Mouse (Mus musculus): ENCODE results near the gene AL607142.1.

AL607142.1 gene

DNA sequence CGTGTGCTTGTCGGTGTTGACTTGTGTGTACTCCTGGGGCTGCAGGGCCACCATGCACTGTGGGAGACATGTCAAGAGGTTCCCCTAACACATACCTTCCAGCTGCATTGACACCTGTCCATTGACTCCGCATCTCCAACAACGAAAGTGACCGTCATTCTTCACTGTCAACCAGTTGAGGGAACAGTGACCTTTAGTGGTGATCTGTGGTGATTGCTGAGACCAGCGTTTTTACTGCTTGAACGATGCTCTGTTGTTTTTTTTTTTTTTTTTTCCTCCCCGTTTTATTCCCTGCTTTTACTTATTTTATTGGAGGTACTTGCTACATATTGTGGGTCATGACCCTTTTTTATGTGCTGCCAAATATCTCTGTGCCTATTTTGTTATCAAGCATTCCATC, 7.3 kb upstream of the AL607142.1 start:
- DNase-seq (ENCODE audit: extremely low spot score), result no peak

DNA sequence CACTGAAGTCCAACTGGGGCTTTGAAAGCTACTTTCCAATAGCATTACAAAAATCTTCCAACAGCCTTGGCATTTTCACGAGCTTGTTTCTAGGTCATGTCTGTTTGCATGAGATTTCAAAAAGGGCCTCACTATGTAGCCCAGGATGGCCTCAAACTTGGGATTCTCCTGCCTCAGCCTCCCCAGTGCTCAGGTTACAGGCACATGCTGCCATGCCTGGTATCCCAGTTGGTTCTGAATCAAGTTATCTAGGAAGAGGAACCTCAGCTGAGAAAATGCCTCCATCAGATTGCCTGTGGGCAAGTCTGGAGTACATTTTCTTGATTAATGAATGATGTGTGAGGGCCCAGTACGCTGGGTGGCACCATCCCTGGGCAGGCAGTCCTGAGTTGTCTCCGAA, 6.6 kb upstream of the AL607142.1 start:
- no peak for DNase-seq (ENCODE audit: extremely low spot score)

DNA sequence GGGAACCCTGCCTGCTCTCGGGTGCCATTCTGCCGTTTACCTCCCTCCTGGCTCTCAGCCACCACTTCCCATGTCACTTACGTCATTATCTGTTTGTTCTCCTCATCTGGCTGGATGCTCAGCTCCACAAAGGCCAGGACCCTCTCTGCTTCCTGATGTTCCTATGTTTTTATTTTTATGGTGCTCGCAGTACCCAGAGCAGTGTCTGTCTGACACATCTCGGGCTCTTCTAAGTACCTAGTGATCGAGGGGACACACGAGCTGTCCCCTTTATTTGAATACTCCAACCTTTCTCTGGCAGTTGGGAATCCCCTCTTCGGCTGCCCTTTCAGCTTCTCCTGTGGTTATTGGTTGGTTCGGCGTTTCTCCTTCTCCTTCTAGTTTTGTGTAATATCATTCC, 6.0 kb upstream of the AL607142.1 start:
- DNase-seq (ENCODE audit: extremely low spot score), result no peak

DNA sequence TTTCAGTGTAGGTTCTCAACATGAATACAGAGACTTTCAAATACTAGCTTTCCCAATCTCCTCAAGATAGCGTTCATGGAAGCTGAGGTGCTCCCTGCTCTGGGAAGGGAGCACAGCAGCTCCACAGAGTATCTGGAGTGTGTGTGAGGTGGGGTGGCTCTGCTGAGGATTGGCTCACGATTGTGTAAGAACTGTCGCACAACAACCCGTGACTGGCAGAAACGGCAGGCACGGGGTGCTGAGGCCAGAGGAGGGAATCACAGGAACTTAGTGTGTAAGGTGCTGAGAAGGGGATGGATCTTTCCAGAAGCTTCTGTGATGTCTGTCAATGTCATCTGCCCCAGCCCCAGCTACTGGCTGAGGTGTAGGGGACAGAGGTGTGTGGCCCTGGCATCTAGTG, 3.1 kb upstream of the AL607142.1 start:
- no peak for DNase-seq (ENCODE audit: extremely low spot score)

DNA sequence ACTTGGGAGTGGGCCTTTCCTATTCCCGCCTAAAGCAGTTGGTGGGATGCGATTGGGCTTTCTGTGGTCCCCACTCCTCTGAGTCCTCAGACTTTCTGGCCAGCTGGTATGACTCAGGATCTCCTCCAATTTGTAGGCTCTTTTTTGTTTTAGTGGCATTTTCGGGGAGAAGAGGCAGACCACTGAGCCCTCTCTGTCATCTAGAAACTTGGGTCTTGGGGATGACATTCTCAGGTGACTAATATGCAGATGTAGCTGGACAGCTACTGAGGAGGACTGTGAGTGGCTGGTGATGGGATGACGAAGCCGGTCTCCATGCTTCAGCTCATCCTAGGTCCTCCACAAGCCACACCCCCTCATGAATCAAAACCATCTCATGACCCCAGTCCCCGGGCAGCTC, 2.6 kb upstream of the AL607142.1 start:
- DNase-seq (ENCODE audit: extremely low spot score), result no peak

DNA sequence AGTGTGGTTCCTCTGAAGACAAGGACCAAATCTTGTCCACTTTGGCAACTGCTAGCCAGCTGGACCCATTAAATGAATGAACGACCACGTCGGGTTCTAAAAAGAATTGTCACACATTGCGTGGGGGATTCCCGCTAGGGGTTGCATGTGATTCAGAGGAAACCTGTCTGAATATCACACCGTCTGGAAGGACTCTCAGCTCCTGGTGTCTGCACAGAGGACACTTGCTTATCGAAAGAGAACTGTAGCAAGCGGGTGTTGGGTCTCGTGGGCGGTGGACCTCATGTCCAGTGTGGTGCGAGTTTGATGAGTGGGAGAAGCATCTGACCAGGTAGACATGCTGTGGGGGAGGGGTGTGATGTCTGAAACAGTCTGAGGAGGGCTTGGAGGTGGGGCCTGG, 2.0 kb upstream of the AL607142.1 start:
- no peak for DNase-seq (ENCODE audit: extremely low spot score)

DNA sequence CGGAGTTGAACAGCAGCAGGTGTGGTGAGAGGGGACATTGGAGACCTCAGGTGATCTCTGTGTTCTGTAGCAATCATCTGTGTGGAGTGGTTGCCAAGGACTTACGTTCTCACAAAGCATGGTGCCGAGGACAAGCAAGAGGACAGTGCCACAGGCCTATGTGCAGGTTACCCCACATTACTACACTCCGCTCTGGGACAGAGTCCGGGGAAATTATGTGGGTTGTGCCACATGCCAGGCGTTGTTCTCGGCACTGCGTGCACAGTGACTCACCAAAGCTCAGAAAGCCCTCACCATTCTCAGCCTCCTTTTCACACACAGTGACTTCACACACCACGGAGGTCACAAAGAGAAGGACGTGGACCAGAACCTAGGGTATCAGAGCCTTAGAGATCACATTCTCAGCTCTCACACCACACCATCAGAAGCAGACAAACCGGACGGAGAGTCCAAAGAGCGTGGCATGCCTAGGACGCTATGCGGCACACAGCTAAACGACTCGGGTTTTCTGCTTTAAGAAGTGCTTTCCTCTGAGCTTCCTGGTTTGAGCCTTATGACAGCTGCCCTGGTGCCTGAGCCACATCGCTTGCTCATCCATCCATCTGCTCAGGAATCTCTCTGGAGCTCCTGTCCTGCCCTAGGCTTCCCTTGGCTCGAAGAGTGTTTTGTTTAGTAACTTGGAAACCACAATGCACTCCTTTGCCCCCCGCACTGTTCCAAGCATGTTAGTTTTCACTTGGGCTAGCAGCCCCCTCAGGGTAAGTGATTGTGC, 1.3 kb upstream of the AL607142.1 start:
- no peak for DNase-seq (ENCODE audit: extremely low spot score)

DNA sequence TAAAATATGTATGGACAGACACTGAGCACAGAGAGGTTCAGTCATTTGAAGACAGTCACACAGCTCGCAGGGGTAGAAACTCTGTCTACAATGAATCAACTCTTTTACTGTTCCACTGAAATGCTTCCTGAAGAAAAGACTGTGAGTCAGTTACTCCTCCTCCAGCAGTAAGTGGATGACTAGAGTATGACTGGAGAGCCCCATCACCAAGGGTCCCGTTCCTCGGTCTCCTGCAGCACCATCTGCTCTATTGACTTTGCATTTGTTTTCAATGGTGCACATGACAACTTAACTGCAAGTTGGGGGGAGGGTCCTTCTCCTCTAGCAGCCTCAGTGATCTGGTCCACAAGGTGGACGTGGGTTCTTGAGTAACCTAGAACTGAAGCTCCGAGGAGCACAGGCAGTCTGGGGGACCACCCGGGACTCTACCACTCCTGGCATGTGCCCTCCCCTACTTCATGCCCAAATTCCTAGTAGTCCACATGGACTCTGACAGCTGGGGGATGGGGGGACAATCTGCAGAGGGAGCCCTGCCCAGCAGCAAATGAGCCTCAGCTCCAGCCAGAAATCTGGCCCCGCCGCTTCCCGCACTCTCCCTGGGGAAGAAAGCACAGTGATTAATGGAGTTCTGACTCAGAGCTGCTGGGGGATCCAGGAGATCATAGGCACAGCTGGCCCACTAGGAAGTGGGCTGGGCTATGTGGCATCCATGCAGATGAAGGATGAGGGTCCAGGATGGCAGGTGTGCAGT, 2.2 kb downstream of the AL607142.1 start:
- DNase-seq (ENCODE audit: extremely low spot score), result no peak

DNA sequence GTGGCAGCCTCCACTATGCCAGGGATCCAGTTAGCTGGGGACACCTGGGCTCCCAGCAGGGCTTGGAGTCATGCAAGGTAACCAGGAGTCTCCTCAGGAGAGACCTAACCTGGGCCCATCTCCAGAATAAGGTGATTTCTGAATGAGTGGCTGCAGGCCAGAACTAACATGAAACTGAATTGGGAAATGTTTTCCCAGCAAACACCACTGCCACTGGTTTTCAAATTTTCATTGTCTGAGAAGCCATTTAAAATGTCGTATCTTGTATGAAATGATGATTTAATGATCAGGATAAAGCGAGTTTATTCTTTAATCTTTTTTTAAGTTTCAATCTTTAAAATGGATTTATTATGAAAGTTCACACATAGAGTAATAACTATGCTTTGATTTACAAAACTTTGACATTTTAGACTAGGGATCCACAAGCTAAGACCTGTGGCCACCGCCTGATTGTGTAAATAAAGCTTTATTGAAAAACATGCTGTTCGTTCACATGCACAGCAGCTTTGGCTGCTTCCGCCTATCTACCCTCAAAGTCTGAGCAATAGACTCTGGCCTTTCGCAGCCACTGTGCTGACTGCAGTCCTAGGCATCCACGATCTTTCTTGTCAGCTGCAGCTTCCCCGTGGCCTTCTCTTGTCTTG, 2.9 kb downstream of the AL607142.1 start:
- no peak for DNase-seq (ENCODE audit: extremely low spot score)

DNA sequence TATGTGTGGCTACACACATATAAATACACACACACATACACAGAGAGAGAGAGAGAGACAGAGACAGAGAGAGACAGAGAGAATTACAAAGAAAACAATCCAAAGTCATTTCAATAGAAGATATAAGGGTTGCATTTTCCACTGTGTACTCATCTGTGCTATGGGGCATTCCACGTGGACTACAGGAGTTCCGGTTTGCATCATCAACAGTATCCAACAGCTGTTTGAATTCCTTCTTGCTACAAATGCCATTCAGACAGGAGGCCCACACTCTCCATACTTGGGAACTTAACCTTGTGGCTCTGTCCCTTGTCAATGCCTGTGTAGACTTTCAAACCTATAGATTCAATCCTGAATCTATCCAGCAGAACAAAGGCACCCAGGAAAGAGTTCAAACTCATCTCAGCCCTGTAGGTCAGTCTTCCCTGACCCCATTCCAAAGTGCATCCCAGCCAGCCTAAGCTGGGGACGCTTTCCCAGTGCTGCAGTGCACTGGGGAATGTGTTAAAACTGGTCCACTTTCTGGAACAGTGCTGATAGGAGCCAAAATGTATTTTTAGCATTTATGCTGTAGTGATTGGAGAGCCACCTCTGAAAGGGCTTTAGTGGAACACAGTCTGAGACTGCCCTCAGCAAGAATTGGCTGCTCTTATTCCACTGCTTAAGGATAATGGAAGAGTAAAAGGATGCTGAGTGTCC, 4.2 kb downstream of the AL607142.1 start:
- no peak for DNase-seq (ENCODE audit: extremely low spot score)

DNA sequence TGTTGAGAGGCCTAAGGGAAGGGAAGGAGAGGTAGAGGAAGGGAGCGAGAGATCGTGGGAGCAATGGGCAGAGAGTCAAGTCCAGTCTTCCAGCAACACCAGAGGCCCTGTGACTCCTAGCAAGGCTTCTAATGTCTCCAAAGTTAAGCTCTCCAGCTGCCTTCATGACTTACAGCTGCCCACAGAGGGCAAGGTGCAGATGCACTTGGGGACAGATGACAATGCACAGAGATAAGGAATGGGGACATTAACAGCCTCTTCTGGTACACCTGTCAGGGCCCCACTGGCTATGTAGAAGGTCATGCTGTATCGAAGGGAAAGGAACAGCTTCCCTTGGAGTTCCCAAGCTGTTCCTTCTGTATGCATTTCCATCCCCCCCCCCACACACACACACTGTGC, 4.8 kb downstream of the AL607142.1 start:
- no peak for DNase-seq (ENCODE audit: extremely low spot score)

DNA sequence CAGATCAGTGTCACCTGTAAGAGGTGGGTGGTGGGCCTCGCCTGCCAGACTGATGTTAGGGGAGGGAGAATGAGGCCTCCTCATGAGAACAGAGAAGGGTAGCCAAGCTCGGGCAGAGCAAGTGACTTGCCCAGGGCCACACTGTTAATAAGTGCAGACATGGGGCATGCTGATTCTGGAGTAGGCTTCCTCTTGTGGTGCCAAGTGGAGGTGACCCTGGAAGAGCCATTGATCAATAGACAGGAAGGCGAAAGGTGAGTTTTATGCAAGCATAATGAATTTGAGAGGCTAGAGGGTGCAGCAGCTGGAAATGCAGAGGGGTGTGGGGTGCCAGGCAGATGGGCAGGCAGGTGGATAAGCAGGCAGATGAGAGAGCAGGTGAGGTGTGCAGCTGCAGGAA, 6.6 kb downstream of the AL607142.1 start:
- no peak for DNase-seq (ENCODE audit: extremely low spot score)

DNA sequence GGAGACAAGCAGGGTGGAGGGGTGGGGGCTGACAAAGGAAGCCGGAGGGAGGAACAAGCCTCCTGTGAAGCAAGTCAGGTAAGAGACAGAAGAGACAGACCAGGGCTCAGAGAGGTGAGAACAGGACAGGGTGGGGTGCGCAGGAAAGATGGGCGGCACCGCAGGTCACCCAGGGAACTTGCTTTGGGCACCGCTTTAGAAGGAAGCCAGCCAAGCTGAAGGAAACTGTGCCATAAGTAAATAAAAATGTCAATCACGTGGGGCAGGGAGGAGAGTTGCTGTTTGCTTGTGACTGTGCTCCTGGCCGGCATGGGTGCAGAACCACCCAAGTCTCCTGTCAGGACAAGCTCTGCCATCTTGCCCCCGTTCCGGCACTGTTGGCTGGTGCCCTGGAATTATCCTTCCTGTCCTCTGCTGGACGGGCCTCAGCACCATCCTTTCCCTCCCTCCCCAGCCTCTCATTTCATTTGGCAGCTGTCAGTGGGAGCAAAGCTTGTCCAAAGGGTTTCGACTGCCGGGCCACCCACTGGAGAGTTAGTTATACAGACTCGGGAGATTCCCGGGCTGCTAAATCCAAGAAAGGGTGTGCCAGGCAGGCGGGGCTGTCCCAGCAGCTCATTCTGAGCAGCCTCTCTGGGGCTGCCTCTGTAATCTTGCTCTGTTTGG, 7.2 kb downstream of the AL607142.1 start:
- no peak for DNase-seq (ENCODE audit: extremely low spot score)

DNA sequence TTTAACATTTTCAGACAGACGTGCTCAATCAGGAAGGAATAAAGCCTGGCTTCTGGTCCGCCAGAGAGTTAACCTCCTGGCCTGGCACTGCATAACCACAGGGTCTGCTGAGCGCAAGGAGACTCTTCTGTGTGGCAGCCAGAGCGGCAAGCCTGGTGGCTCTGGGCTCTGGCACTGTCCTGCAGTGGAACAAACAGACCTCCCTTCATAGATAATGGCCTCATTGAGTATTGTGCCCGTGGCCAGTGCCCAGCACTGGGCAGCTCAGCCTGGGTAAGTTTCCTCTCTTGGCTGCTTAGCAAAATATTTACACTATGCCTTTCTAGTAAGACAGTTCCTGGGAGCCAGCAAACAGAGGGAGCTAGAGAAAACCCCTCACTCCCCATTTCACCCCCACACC, 9.3 kb downstream of the AL607142.1 start:
- DNase-seq (ENCODE audit: extremely low spot score), result no peak

DNA sequence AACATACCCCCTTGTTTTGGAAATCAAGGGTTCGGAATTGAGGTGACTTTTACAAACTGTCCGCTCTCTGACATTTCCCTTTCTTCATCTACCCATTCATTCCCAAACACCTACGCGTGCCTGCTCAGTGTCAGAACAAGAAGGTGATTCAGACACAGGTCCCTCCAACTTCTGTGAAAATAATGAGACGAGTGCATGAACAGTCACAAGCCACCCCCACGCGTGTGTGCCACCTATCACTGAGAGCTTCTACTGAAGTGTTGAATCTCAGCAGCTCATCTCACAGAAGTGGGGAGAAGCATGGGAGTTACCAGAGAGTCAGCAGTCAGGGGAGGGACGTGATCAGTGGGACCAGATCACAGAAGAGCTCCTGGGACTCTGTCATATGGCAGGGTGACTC, 12.5 kb downstream of the AL607142.1 start:
- DNase-seq (ENCODE audit: extremely low spot score), result no peak

DNA sequence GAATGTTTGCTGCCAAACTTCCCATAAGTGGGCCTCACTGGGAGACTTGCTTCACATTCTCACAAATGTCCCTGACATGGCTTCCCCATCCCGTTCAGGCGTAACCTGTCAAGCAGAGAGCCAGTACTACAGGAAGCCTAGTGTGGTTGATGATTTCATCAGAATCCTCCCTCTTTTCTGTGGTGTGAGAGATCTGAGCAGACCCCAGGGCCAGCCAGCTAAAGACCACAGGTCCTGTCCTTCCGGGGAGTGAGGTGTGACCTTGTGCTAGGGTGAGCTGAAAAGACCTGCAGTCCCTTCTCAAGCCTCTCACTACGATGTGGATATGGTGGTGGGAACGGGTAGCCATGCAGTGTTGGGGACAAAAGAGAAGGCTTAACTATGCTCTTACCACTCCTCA, 17.7 kb downstream of the AL607142.1 start:
- no peak for DNase-seq (ENCODE audit: extremely low spot score)

DNA sequence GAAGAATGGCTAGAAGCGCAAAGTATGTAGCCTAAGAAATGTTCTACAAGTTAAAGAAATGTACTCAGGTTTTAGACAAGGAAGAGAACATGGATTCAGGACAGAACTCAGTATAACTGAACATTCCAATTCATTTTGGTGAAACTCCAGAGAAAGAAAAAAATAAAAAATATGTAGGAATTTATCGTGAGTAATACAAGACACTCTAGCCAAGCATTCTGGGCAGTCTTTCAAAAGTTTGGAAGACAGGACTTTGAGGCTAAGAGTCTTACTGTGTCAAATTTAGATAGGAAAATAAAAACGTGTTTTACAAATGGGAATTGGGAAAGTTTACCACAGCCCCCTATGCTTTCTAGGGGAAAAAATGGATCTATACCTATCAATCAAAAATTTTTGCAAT, 18.9 kb downstream of the AL607142.1 start:
- no peak for DNase-seq (ENCODE audit: extremely low spot score)

DNA sequence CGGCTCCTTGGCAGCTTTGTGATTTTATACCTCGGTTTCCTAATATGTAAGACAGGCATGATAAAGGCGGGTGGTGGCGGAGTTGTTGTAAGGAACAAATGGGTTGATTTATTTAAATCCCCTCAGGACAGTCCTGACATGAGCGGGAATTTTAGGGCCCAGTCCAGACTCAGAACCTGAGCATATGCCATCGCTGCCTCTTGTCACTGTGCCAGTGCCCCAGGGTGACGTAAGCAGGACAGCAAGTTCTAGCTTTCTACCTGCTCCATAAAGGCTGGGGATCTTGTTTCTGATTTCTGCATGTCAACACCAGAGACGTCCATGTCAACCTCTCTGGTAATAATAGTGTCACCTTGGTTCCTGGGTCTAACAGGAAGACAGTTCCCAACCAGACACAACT, 24.7 kb downstream of the AL607142.1 start:
- DNase-seq (ENCODE audit: extremely low spot score), result no peak

DNA sequence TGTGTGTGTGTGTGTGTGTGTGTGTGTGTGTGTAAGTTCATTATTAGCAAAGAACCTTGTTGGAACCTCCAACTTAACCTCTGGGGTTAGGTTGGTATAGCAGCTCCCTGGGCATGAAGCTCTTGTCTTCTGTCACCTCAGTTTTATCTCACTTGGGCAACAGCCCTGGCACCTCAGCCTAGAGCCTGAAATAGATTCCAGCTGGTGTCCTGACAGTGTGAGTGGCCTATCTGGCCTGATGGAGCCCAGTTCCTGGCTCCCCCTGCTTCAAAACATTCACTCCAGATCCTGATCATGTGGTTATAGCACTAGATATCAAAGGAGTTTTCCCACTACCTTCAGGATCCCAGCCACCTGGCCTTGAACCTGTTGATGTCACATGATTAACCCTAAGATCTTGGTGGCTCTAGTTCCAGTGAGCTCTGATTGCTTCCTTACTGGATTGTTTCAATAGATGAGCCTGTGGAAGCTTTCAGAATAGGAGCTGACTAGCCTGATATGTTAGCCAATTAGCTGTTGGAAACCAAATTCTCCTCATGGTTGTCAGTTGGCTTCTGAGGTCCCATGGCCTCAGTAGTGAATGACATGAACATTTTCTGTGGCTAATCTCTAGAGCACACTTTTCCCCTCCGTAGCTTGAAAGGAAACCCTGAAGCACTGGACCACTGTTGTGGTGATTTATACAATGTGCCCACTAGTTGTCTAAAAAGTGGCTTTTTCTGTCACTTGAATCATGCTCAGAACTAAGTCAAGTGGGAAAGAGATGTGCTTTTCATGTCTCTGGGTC, 27.4 kb downstream of the AL607142.1 start:
- DNase-seq (ENCODE audit: extremely low spot score), result no peak

DNA sequence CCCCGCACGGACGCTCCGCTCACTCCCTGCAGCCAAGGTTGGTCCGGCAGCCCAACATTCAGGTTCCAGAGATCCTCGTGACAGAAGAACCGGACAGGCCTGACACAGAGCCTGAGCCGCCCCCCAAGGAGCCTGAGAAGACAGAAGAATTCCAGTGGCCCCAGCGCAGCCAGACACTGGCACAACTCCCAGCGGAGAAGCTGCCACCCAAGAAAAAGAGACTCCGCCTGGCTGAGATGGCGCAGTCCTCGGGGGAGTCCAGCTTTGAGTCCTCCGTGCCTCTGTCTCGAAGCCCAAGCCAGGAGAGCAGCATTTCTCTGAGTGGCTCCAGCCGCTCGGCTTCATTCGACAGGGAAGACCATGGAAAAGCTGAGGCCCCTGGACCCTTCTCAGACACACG, 32.1 kb downstream of the AL607142.1 start:
- no peak for DNase-seq (ENCODE audit: extremely low spot score)

DNA sequence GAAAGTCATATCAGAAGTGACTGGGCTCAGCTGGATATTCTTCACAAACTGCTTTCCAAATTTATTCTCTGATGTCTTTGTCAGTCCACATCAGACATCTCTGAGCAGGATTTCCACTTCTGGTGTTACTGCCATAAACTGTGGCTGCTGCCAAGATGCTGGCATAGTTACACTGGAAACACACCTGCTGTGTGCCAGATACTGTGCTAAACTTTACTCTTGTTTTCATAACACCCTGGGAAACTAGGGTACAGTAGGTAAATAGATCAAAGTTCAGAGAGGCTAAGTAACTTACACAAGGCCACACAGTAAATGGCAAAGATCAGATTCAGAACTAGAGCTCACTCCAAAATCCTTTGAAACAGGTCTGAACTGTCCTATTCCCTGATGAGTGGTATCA, 36.4 kb downstream of the AL607142.1 start:
- no peak for DNase-seq (ENCODE audit: extremely low spot score)
